Mouse (Mus musculus) adrenal gland, adult (tissue): Measurements from ENCODE around the gene Tmem116.
A peak's percentile ranks its signal among the peaks of the same experiment; 100 is the strongest.

Experiments used
- DNase-seq, 2 experiments: peaks; one replicate each; pipeline ENCODE4 v3.0.0; 2022 to 2023; ENCODE audit warnings: low spot score in 1 of 2; ENCODE audit not compliant: inconsistent age in 2 of 2

Tmem116 gene

DNA sequence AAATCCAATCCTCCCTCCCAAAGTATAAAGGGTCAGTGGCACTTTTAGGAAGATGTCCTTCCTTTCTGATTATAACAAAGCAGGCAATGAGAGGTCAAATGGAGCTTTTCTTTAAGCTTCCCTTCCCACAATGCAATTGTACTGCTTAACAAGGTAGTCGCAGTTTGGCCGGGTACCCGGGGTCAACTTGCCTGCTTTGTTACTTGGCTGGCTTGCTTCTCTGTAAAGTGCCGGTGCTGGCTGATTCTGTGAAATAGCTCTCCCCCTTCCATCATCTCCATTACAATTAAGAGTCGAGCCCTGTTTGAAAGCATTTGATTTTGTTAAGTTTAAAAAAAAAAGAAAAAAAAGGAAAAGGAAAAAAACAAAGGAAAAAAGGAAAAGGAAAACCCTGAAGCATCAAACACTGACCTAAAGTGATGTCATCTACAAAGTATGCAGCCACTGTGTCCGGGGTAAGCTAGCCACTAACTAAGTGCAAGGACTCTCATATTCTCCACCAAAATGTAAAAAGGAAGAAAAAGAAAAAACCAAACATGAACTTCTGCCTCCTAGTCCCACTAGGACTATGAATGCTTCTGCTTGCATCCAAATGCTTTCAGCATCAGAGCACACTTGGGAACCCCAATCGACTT is 85.3 kb downstream of the Tmem116 start:
- DNase-seq, result no peak

GRCm38 (mm10) chr5:121537588-121537987 is 85.9 kb downstream of the Tmem116 start:
- DNase-seq, result no peak

- no peak for DNase-seq
These were observed 88.4 kb downstream of the Tmem116 start for GRCm38 (mm10) chr5:121540066-121540465.

DNA sequence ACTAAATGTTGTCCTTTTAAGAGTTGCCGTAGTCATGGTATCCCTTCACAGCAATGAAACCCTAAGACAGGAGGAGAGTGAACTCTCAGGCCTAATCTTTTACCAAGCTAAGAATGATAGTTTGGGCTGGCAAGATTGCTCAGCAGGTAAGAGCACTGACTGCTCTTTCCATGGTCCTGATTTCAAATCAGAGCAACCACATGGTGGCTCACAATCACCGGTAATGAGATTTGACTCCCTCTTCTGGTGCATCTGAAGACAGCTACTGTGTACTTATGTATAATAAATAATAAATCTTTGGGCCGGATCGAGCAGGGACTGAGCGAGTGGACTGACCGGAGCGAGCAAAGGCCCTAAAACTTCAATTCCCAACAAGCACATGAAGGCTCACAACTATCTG is 89.5 kb downstream of the Tmem116 start:
- no peak for DNase-seq

DNA sequence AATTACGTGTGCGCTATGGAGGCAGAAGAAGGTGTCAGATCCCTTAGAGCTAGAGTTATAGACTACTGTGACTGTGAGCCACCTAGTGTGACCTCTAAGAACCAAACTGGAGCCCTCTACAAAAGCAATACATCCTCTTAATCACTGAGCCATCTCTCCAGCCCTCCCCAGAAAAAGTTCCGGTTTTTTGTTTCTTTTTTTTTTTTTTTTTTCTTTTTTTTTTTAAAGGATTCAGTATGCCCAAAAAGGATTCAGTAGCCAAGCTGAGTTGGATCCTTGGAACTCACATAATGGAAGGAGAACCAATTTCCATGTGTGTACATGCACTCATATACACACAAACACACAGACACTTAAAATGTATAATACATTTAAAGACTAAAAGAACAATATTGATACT is 91.7 kb downstream of the Tmem116 start:
- no peak for DNase-seq

DNA sequence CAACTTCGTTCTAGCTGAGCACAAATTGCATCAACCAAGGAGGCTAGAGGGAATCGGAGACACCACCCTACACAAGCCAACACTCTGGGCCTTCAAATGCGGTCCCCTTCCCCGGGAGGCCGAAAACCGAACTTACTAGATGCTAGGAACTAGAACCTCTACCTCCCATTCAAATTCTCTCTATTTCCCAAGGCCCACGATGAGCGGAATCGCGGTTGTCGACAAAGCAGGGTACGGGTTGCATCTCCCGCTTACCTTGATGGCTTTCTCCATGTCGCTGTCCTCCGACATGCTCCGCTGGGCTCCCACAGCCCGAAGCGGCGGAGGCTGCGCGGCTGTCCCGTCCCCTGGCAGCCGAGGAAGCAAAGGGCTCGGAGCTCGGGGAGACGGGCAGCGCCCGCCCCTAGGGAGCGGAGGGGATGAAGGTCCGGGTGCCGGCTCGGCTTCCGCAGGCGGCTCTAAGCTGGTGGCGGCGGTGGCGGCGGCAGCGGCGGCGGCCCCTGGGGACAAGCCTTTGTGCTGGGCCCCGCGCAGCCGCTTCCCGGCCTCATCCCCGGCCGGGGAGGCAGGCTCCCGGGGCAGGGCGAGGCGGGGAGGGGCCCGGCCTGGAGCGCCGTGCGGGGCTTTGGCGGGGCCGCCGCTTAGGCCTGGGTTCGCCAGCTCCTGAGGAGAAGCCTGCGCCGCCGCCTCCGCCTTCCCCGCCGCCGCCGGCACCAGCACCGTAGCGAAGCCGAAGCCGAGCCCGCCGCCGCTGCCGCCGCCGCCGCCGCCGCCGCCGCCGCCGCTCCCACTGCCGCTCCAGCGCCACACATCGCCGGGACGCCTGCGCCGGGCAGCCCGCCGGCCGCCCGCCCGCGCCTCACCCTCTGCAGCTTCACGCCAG is 93.5 kb downstream of the Tmem116 start, which contains the start of the genes Adam1a and Gm42878:
TSS of gene Adam1a (minus strand) at position 573 of the 883 bp plus-strand sequence.
TSS of gene Gm42878 (minus strand) at position 573 of the 883 bp plus-strand sequence.
- DNase-seq, result peak in 1 of 2 experiments; percentile 82

DNA sequence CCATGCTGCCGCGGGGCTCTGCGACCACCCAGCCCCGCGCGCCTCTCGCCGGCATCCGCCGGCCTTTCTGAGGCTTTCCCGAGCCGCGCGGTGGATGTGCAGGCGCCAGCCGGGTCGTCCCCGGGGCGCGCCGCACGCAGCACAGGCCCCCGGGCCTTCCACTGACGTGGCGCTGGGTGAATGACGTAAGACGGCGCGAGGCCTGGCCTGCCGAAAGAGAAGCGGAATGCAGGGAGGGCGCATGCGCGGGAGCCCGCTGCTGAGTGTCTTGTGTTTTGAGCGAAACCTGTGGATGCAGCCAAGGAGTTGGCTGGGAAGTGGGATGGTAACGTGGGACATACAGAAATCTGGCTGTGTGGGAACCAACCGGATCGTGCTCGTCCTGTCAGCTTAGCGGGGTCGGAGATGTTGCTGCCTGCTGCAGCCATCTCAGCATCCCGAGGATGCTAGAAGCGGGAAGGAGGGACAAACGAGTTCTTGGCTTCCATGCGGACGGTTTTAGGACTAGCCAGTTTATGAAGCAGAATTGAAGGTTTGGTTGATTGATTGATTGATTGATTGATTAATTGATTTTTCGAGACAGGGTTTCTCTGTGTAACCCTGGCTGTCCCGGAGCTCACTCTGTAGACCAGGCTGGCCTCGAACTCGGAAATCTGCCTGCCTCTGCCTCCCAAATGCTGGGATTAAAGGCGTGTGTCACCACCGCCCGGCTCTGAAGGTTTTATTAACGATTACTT is 94.3 kb downstream of the Tmem116 start, which contains the start of gene Mapkapk5:
TSS of gene Mapkapk5 (minus strand) at position 113 of the 737 bp plus-strand sequence.
- peak; percentile 97 to 99 for DNase-seq

- DNase-seq, result peak; percentile 61 to 80
These were observed 94.8 kb downstream of the Tmem116 start for GRCm38 (mm10) chr5:121546530-121546895.

DNA sequence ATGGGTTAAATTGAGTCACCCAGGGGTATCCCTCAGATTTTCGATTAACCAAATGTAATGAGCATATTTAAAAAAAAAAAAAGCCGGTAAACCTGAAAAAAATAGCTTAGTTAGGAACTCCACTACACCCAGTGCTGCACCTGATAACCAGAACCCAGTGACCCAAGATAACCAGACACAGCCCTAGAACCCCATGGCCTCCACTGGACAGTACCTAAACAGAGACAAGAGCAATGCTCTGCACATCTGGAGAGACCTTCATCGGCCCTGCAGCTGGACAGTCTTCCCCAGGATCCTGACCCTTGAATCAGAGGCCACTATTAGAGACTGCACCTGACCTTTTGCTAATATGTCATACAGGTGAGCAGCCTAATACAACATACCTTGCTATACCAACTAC is 95.4 kb downstream of the Tmem116 start:
- DNase-seq, result no peak

GRCm38 (mm10) chr5:121549196-121549595 is 97.5 kb downstream of the Tmem116 start:
- DNase-seq, result no peak

DNA sequence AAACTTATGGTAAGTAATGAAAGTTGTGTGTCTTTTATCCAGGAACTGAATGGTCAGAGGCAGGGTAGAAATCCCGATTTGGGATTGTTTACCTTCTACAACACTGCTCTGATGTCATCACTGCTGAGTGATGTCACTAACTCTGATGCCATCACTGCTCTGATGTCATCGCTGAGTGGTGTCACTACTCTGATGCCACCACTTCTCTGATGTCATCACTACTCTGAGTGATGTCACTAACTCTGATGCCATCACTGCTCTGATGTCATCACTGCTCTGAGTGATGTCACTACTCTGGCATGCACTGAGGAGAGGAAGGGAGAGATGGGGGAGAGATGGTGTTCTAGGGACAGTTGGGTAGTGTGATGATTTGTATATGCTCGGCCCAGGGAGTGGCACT is 110.7 kb downstream of the Tmem116 start:
- DNase-seq, result no peak

GRCm38 (mm10) chr5:121564468-121564895 is 112.8 kb downstream of the Tmem116 start:
- DNase-seq, result peak; percentile 88 to 96

DNA sequence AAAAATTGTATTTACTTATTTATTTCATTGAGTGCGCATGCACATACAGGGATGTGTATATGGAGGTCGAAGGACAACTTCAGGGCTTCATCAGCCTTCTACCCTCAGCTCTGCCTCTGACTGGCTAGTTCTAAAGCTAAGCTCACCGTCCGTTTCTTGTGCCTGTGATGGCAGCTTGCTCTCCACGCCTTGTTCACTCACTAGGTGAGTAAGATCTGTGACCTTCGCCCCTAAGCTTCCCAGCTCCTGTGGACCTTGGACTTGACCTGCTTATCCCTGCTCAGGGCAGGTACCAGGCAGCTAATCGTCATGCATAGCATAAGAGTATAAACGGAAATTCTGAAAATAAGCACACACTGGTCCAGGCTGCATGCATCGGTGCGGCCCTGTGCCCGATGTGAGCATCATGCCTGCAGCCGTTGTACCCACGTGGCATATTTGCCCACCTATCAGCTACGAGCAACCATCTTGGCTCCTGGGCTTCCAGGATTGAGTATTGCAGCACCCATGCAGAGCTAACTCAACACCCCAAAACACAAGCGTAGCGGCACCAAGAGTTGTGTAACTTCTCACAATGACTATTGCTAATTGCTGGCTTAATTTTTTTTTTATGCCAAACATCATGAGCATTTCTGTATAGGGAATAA is 114.5 kb downstream of the Tmem116 start:
- peak in 1 of 2 experiments; percentile 60 for DNase-seq

GRCm38 (mm10) chr5:121569881-121570420 is 118.3 kb downstream of the Tmem116 start:
- DNase-seq, result peak in 1 of 2 experiments; percentile 27

GRCm38 (mm10) chr5:121570787-121571186 is 119.1 kb downstream of the Tmem116 start:
- no peak for DNase-seq
